Mouse (Mus musculus): ENCODE measurements around the gene Gm17026.
"Not testable (repeated sequence)": the region's sequence is repeated elsewhere in the genome, so short reads cannot be mapped to it uniquely, and the experiment has no call there.

Gm17026 gene

GRCm38 (mm10) chr14:42259948-42260347 lies at the start of gene Gm17026:
TSS of gene Gm17026 (minus strand) at chr14:42260048.
- DNase-seq (ENCODE audit: low spot score) = not testable (repeated sequence)

DNA sequence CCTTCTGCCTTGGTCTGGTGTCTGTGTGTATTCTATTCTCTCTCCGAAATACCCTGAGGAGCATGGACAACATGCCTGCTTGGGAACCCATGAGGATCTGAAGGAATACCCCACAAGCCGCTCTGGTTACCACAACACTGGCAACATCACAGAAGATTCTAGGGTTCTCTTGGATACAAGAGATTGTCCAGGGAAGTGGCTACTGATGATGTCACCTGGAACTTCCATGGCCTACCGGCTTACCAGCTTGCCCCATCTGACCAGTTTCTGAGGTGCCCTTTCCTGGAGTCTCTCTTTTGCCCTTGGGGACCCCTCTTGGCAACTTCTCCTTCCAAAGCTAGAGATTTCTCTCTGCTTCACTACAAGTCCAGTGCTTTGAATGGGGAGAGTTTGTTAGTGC lies 37.4 kb upstream of the Gm17026 start, which contains the start of gene Gm9611:
Gene Gm9611, minus strand, starts transcription at position 101 of the 400 bp plus-strand sequence.
- DNase-seq (ENCODE audit: low spot score) = not testable (repeated sequence)

DNA sequence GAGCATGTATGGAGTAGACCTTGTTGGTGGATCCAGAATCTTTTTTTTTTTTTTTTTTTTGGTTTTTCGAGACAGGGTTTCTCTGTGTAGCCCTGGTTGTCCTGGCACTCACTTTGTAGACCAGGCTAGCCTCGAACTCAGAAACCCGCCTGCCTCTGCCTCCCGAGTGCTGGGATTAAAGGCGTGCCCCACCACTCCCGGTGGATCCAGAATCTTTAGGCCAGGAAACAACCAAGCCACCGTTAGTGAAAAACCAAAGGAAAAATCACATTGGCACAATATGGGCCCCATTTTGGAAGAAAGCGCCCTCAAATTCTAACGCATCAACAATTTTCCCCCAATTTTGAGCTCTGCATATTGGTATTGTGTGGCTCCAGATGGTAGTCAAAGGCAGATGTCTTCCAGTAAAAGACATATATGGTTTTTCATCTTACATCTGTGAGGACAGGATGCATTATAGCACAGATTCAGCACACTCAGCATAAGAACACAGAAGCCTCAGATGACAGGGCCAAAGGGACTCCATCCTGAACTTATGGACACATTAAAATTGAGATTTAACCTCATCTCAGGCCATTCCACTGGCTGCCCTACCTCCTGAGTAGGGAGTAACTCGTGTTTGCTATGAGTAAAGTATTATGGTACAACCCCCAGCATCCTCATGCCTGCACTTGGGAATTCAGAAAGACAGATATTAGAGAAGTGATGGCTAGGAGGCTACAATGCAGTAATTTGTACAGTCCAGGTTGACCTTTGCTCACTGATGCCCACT lies 42.9 kb downstream of the Gm17026 start:
- DNase-seq (ENCODE audit: low spot score) = not testable (repeated sequence)
